Mouse (Mus musculus) erythroblast, embryonic 14.5 days (primary cell): ENCODE data around the gene Gm21992.

Source experiments
- GATA1 ChIP-seq: IDR thresholded peaks from 2 replicates; pipeline ENCODE4 v1.6.1; 2012; ENCODE audit warnings: low read length, inconsistent platforms, mixed read lengths
- TAL1 ChIP-seq: IDR thresholded peaks from 3 replicates; pipeline ENCODE4 v1.6.1; 2012; ENCODE audit warnings: low read length, inconsistent platforms, mixed read lengths

GRCm38 (mm10) chr19:4694346-4694745 is 117.1 kb downstream of the Gm21992 start:
- TF ChIP-seq TAL1 (no peak), GATA1 (no peak)
